Mouse (Mus musculus): ENCODE data around the gene Rftn1.

- TF ChIP-seq CTCF (IDR thresholded peaks at IDR 0.05) (no peak), POLR2A (IDR thresholded peaks at IDR 0.05; ENCODE audit: insufficient read depth, low read depth, low read length) (no peak), EP300 (IDR thresholded peaks at IDR 0.05; ENCODE audit: insufficient read depth, low read depth, low read length) (no peak)
Observed at GRCm38 (mm10) chr17:50235943-50236701, 45.6 kb upstream of the Rftn1 start.
